Comparison of ENCODE assay signal across 8 mouse cellular contexts in the genomic region with DNA sequence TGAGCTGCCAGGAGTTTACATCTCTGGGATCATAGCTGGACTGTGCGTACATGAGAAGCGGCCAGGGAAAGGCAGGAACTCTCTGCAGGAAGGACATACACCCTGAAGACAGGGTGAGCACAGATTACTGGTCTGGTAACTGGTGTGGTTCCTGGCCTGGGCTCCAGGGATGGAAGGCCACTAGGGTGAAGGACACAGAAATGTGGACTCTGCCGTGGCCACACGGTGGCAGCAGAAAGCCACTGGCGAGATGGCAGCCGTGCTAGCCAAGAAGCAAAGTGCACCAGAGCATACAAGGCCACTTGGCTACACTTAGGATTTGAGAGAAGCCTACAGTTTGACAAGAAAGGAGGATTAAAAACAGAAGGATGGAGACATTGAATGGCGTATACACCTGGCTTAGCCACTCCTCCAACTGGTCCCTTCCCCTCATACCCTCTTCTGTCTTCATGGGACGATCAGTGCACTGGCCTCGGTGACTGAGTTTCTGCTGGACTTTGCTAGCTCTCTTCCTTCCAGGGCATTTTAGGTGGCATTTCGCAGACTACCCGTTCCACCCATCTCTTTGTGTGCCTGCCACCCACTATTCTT.
DNase-seq lines count a peak whose midpoint lies in the region; ATAC-seq lines count a peak whose summit lies in the region.

No protein-coding gene starts in this region.

- H3K27me3 ChIP-seq in hindbrain, embryonic 13.5 days, result no peaks in the 10 kb centered on the region

- H3K9me3 ChIP-seq in hindbrain, embryonic 13.5 days, result no peaks in the 10 kb centered on the region

- no peak overlapping the region for H3K9ac ChIP-seq in hindbrain, embryonic 13.5 days

- 55% methylated on average over 11 of the region's 11 CpGs for WGBS in hindbrain, embryonic 13.5 days

- 0 out of 2 replicates have a peak, but pooled peaks cover 5% of the 10 kb centered on the region for H3K36me3 ChIP-seq in hindbrain, embryonic 13.5 days

- H3K4me3 ChIP-seq in hindbrain, embryonic 13.5 days, result no peak overlapping the region

- peaks cover 4% of the 10 kb centered on the region; the same call in 1 of the 2 replicates for H3K4me1 ChIP-seq in hindbrain, embryonic 13.5 days (replicated peaks)

- intact Hi-C loops in left cerebral cortex, postnatal 14 days (cut with DNase I), result no loop called here

- DNase-seq in NIH3T3 (ENCODE audit: low read depth), result peak; percentile 64
- peak; percentile 73 for DNase-seq in cerebellum, adult 9-11 months
- DNase-seq in frontal cortex, postnatal 14 days (ENCODE audit: low spot score in 2 of 2), result peak; percentile 34 to 62
- peak; percentile 50 to 70 for DNase-seq in left cerebral cortex, postnatal 14 days (ENCODE audit: low spot score in 2 of 2)
- peak; percentile 72 for DNase-seq in right cerebral cortex, postnatal 14 days
- DNase-seq in yolk sac, embryonic 10.5 days (ENCODE audit: low spot score), result peak; percentile 56

- H3K4me2 ChIP-seq in hindbrain, embryonic 13.5 days, result no peak overlapping the region

- peak; percentile 81 for ATAC-seq in hindbrain, embryonic 13.5 days (ENCODE audit: low FRiP score)
- peak; percentile 96 for ATAC-seq in megakaryocyte-erythroid progenitor cell, adult 5-6 weeks (replicated peaks; ENCODE audit: low FRiP score, low TSS enrichment, poor library complexity, severe bottlenecking)

- H3K27ac ChIP-seq in hindbrain, embryonic 13.5 days, result no peak overlapping the region
